Mouse (Mus musculus): ENCODE results near the gene Ptgs1.

- TF ChIP-seq CTCF (IDR thresholded peaks at IDR 0.05; ENCODE audit: borderline replicate concordance, control insufficient read depth, extremely low read depth, insufficient read depth, low read length, poor library complexity) (no peak), POLR2A (IDR thresholded peaks at IDR 0.05; ENCODE audit: control insufficient read depth, extremely low read depth, insufficient read depth, low read length, poor library complexity) (no peak)
These were observed 40.0 kb downstream of the Ptgs1 start for GRCm38 (mm10) chr2:36270186-36270585.

All from thymus, adult 2 months (tissue).